Mouse (Mus musculus) brain, embryonic 14.5 days (tissue): ENCODE measurements around the gene Cttnbp2.

Source experiments
- CTCF ChIP-seq: fragments of 200-500 bp; IDR thresholded peaks from 2 replicates; pipeline ENCODE4 v1.5.1; 2012; ENCODE audit warnings: inconsistent platforms, mild to moderate bottlenecking, moderate library complexity, borderline replicate concordance; ENCODE audit not compliant: insufficient read depth, insufficient read length; ENCODE audit errors: extremely low read depth
- POLR2A ChIP-seq: fragments of 200-500 bp; IDR thresholded peaks from 2 replicates; pipeline ENCODE4 v1.6.1; 2012; ENCODE audit warnings: mild to moderate bottlenecking, inconsistent platforms, borderline replicate concordance; ENCODE audit not compliant: poor library complexity, insufficient read depth, insufficient read length, severe bottlenecking; ENCODE audit errors: extremely low read depth

DNA sequence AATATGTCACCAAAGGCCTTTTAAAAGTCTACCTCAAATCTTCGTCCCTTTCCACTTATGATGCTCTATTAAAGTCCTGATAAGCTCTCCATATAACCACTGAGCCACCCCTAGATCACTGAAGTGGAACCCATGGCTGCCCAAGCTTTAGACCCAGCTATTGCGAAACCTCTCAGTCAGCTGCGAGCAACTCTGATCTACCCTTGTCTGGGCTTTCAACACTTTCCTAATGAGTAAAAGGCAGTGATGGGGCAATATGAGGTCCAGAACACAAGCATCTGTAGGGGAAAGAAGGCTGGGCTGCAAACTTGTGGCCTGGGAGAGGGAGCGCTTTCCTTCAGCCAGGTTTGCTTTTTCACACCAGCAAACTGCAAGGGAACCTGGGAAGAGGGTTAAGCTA is 144.9 kb downstream of the Cttnbp2 start:
- TF ChIP-seq CTCF (no peak), POLR2A (no peak)
